Mouse (Mus musculus): ENCODE results near the gene Ebf3. TPM values are rescaled to one million over a fixed set of nuclear protein-coding genes. Genes with fewer than 3 reads are reported as not detected.

Ebf3 gene
- polyA plus RNA-seq, 1 experiment: not detected

DNA sequence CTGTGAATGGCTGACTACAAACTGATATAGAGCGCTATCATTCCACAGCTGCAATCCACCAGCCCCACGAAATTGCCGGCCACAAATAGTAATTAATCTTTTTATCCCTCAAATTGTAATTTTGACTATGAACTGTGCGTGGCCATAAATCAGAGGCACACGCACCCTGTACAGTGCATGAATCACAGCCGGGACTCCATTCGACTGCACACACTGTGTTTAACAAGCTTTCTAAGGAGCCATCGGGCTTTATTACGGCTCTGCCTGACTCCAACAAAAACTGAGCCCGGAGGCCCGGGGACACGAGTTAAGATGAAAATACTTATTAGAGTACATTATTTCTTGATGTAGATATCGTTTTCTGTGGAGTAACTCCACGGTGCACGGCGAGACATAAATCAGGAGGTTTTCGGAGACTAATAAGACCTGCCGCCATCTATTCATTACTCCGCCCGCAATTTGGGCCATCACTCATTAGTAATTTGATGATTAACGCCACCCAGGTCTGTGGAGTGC lies 107.4 kb downstream of the Ebf3 start:
- Histone ChIP-seq H3K4me1 (ENCODE audit: control insufficient read depth) (no peaks in the 10 kb centered on the region), H3K36me3 (ENCODE audit: control insufficient read depth) (no peaks in the 10 kb centered on the region), H3K9me3 (ENCODE audit: control insufficient read depth, low read length) (no peaks in the 10 kb centered on the region), H3K27me3 (ENCODE audit: control insufficient read depth) (peaks cover 2% of the 10 kb centered on the region; the same call in 1 of the 2 replicates), H3K4me3 (replicated peaks) (no peak overlapping the region)
- TF ChIP-seq TAL1 (IDR thresholded peaks at IDR 0.05; ENCODE audit: low read length) (no peak), GATA1 (IDR thresholded peaks at IDR 0.05; ENCODE audit: low read length) (no peak)

DNA sequence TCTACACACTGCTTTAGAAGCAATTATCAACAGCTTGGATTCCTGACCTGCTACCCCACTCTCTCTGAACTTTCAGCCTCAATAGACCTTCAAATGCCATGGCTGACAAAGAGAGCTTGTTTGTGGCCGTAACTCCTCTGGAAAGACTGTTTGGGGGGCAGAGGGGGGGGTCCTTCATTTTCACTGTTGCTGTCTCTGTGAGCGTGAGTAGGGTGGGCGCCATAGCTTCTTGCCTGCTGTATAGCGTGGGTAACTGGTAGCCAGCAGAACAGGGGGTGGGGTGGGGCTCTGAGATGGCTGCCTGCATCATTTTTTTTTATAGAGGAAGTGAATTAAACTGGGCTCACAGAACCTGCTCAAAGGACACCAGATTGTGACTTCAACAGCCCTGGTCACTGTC lies 114.7 kb downstream of the Ebf3 start:
- Histone ChIP-seq H3K27me3 (ENCODE audit: control insufficient read depth) (no peaks in the 10 kb centered on the region; the same call in 1 of the 2 replicates), H3K4me3 (replicated peaks) (no peak overlapping the region), H3K4me1 (ENCODE audit: control insufficient read depth) (no peaks in the 10 kb centered on the region; the same call in 1 of the 2 replicates), H3K36me3 (ENCODE audit: control insufficient read depth) (no peaks in the 10 kb centered on the region), H3K9me3 (ENCODE audit: control insufficient read depth, low read length) (peaks cover 33% of the 10 kb centered on the region)
- no peak for TF ChIP-seq TAL1 (IDR thresholded peaks at IDR 0.05; ENCODE audit: low read length)

DNA sequence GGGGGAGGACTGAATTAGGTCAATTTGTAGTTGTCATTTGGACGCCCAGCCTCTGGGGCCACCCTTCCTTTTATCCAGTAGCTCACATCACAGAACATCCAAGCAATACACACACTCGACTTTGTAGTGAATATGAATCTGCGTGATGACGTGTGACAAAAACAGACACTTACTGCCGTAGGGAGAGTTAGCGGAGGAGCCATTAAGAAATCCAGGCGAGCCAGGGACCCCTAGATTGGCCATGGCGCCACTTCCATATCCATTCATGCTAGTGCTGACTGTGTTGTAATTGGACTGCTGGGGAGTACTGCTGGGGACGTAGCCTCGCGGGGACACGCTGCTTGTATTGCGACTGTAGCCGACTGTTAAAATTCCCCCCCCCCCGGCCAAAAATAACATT lies 115.3 kb downstream of the Ebf3 start:
- no peaks in the 10 kb centered on the region; the same call in 1 of the 2 replicates for H3K4me1 ChIP-seq (ENCODE audit: control insufficient read depth)
- no peaks in the 10 kb centered on the region for H3K36me3 ChIP-seq (ENCODE audit: control insufficient read depth)
- no peak overlapping the region for H3K4me3 ChIP-seq (replicated peaks)
- H3K9me3 ChIP-seq (ENCODE audit: control insufficient read depth, low read length): peaks cover 33% of the 10 kb centered on the region
- TF ChIP-seq TAL1 (IDR thresholded peaks at IDR 0.05; ENCODE audit: low read length) (no peak), GATA1 (IDR thresholded peaks at IDR 0.05; ENCODE audit: low read length) (no peak)
- no peaks in the 10 kb centered on the region; the same call in 1 of the 2 replicates for H3K27me3 ChIP-seq (ENCODE audit: control insufficient read depth)

DNA sequence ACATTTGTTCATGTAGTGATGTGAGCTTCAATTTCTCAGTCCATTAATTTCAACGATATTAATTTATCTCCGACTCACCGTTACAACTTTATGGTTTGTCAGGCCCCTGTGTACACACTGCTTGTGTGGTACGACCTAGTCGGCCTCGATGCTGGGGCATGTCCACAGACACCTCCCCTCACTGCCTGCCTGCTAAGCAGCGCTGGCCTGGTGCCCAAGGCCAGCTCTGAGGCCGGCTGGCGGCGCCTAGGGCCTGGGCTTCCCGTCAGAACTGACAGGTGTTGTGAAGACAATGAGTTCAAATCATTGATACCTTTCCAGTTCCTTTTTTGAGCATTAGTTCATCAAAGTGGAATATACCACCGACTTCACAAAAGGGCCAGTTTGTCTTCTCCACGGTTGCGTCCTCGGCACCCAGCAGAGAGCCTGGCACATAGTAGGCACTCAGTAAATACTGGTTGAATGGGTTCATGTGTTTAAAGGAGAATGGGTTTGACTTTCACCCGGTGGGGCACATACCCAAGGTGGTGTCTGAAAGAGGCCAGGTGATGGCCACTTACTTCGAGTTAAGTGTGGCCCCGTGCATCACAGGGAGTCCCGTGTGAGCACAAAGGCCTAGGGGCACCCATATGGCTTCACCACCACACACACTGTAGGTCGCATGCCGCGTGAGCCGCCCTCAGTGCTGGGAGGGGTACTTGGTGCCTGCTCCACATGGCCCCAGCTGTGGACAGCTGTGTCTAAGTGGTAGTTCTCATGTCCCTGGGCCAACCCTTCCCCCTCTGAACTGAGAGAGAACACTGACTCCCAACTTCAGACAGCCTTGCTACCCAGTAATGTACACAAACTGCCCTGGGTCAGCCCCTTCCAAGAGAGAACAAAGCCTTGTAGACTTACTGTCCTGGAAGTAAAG lies 116.9 kb downstream of the Ebf3 start:
- Histone ChIP-seq H3K36me3 (ENCODE audit: control insufficient read depth) (no peaks in the 10 kb centered on the region), H3K27me3 (ENCODE audit: control insufficient read depth) (no peaks in the 10 kb centered on the region; the same call in 1 of the 2 replicates), H3K4me3 (replicated peaks) (no peak overlapping the region), H3K9me3 (ENCODE audit: control insufficient read depth, low read length) (peaks cover 37% of the 10 kb centered on the region), H3K4me1 (ENCODE audit: control insufficient read depth) (no peaks in the 10 kb centered on the region; the same call in 1 of the 2 replicates)
- TF ChIP-seq TAL1 (IDR thresholded peaks at IDR 0.05; ENCODE audit: low read length) (no peak), GATA1 (IDR thresholded peaks at IDR 0.05; ENCODE audit: low read length) (no peak)

DNA sequence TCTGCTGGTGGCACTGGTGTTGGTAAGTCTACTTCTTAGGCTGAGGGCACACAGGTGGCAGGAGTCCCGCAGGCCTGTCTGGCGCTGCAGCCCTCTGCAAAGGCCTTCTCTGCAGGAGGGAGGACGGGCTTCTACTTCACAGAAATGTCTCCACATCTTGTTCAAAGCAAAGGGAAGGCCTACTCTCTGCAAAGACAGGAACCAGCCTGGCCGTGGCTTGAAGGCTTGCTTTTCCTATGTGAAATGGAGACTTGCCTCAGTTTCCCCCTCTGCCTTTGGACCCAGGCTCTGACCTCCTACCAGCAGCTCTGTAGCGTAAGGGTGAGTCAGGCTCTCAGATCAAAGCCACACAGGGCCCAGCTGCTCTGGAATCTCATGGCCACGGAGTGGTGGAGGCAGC lies 117.7 kb downstream of the Ebf3 start:
- peaks cover 37% of the 10 kb centered on the region for H3K9me3 ChIP-seq (ENCODE audit: control insufficient read depth, low read length)
- H3K27me3 ChIP-seq (ENCODE audit: control insufficient read depth): no peaks in the 10 kb centered on the region
- TF ChIP-seq TAL1 (IDR thresholded peaks at IDR 0.05; ENCODE audit: low read length) (no peak), GATA1 (IDR thresholded peaks at IDR 0.05; ENCODE audit: low read length) (no peak)
- no peak overlapping the region for H3K4me3 ChIP-seq (replicated peaks)
- no peaks in the 10 kb centered on the region for H3K36me3 ChIP-seq (ENCODE audit: control insufficient read depth)
- no peaks in the 10 kb centered on the region; the same call in 1 of the 2 replicates for H3K4me1 ChIP-seq (ENCODE audit: control insufficient read depth)

DNA sequence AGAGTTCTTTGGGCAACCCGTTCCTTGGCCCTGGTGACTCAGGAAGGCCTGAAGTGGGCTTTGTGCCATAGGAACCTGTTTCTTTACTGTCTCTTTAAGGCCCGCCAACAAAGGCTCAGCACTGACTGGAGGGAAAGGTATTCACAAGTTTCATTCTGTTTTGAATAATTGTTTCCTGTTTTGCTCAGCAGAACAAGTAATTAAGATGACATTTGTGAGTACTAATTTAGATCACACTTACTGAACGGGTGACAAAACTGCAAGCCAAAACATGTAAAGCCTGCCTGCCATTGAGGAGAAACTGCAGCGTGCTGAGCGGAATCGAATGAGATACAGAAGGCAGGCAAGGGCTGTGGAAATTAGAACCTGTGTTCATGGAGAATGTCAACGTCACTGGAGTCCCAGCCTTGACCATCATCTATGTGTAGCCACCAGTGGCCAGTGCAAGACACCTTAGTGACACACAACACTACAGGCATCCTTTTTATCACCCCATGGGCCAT lies 121.4 kb downstream of the Ebf3 start:
- TF ChIP-seq GATA1 (IDR thresholded peaks at IDR 0.05; ENCODE audit: low read length) (no peak), TAL1 (IDR thresholded peaks at IDR 0.05; ENCODE audit: low read length) (no peak)
- Histone ChIP-seq H3K9me3 (ENCODE audit: control insufficient read depth, low read length) (peaks cover 25% of the 10 kb centered on the region), H3K4me1 (ENCODE audit: control insufficient read depth) (no peaks in the 10 kb centered on the region; the same call in 1 of the 2 replicates), H3K36me3 (ENCODE audit: control insufficient read depth) (no peaks in the 10 kb centered on the region), H3K4me3 (replicated peaks) (no peak overlapping the region), H3K27me3 (ENCODE audit: control insufficient read depth) (no peaks in the 10 kb centered on the region)

DNA sequence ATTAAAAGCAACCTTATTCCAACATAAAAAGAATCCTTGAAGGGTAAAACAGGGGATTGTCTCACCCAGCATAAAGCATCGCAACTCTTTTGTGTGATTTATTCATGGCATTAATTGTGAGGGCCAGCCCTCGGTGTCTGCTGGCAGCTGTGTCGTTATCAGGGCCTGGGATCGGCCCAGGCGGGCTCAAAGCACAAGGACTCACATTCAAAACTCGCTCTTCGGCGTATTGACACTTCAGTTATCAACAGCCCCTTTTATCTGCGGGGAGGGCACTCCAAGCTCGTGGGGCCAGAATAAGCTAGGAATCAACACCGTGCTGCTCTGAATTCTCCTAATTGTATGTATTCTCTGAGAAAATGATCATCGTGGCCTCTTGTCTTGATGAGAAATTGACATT lies 122.4 kb downstream of the Ebf3 start:
- no peak for TF ChIP-seq TAL1 (IDR thresholded peaks at IDR 0.05; ENCODE audit: low read length)
- TF ChIP-seq GATA1 (IDR thresholded peaks at IDR 0.05; ENCODE audit: low read length): no peak
- no peaks in the 10 kb centered on the region for H3K27me3 ChIP-seq (ENCODE audit: control insufficient read depth)
- H3K4me1 ChIP-seq (ENCODE audit: control insufficient read depth): no peaks in the 10 kb centered on the region; the same call in 1 of the 2 replicates
- H3K9me3 ChIP-seq (ENCODE audit: control insufficient read depth, low read length): peaks cover 27% of the 10 kb centered on the region
- no peaks in the 10 kb centered on the region for H3K36me3 ChIP-seq (ENCODE audit: control insufficient read depth)
- no peak overlapping the region for H3K4me3 ChIP-seq (replicated peaks)

DNA sequence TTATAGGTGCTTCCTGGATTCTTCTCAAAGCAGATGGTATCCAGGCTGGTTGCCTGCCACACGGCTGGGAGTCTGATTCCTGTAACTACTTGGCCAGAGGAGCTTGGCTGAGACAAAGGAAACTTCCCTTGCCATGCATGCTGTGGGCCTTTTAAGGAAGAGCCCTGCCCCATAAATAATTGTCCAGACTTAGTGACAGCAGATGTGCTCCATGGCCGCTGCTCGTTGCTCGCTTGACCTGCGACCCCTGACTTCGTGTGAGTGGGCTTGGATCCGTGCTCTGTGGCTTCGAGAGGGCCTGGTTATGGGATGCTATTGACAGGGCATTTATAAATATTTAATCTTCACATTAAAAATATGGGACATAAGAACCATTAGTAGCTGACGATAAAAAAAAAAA lies 142.0 kb downstream of the Ebf3 start:
- H3K9me3 ChIP-seq (ENCODE audit: control insufficient read depth, low read length): peaks cover 14% of the 10 kb centered on the region
- no peaks in the 10 kb centered on the region for H3K27me3 ChIP-seq (ENCODE audit: control insufficient read depth)
- no peak overlapping the region for H3K4me3 ChIP-seq (replicated peaks)
- no peaks in the 10 kb centered on the region for H3K4me1 ChIP-seq (ENCODE audit: control insufficient read depth)
- no peaks in the 10 kb centered on the region for H3K36me3 ChIP-seq (ENCODE audit: control insufficient read depth)
- TF ChIP-seq TAL1 (IDR thresholded peaks at IDR 0.05; ENCODE audit: low read length) (no peak), GATA1 (IDR thresholded peaks at IDR 0.05; ENCODE audit: low read length) (no peak)

DNA sequence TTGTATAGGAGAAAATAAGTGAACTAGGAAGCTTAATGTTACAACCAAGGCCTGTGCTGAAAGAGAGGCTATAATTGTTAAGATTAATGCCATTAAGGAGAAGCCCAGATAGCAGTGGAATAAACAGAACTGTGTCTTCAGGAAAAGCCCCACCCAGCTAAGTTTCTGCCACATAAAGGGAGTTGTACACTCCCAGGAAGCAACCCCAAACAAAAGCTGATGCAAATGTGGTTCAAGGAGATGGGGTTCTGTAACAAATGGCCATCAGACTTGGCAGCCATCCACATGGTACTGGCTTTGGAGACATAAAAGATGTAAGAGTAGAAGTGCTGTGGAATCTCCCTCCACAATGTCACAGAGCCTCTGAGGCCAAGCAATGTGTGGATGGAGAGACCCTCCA lies 155.2 kb downstream of the Ebf3 start:
- no peaks in the 10 kb centered on the region for H3K27me3 ChIP-seq (ENCODE audit: control insufficient read depth)
- H3K4me3 ChIP-seq (replicated peaks): no peak overlapping the region
- no peaks in the 10 kb centered on the region for H3K9me3 ChIP-seq (ENCODE audit: control insufficient read depth, low read length)
- no peaks in the 10 kb centered on the region for H3K4me1 ChIP-seq (ENCODE audit: control insufficient read depth)
- no peaks in the 10 kb centered on the region for H3K36me3 ChIP-seq (ENCODE audit: control insufficient read depth)
- TF ChIP-seq GATA1 (IDR thresholded peaks at IDR 0.05; ENCODE audit: low read length) (no peak), TAL1 (IDR thresholded peaks at IDR 0.05; ENCODE audit: low read length) (no peak)

All from erythroblast, embryonic 14.5 days (primary cell).